Mouse (Mus musculus) lung, postnatal 0 days (tissue): ENCODE measurements at regions not wholly inside any gene's neighbourhood (a gene's known extent, or its start where the extent isn't known, plus 50 kb on each side); places are given as distances from the start of the nearest gene placed in this dataset.

Experiments used
- ATAC-seq: fragments of 200-750 bp; cut with Nextera tagmentation; 2 replicates; pipeline ENCODE4 v1.8.0; 2017; ENCODE audit warnings: moderate library complexity
- DNase-seq: peaks from one replicate; pipeline ENCODE4 v3.0.0-alpha.2; 2016; ENCODE audit warnings: low spot score
- H3K27ac ChIP-seq: fragments of 300-500 bp; sonication (generic); 2 replicates; pipeline ENCODE4 v1.5.1; 2014; ENCODE audit warnings: antibody characterized with exemption, mild to moderate bottlenecking, low read length, mixed read lengths
- H3K27me3 ChIP-seq: fragments of 300-500 bp; sonication (generic); replicated peaks from 2 replicates; pipeline ENCODE4 v1.6.1; 2014; ENCODE audit warnings: low read length, mixed read lengths; ENCODE audit not compliant: insufficient read depth
- H3K36me3 ChIP-seq: fragments of 300-500 bp; sonication (generic); 2 replicates; pipeline ENCODE4 v1.6.1; 2014; ENCODE audit warnings: low read length, mixed read lengths; ENCODE audit not compliant: insufficient read depth
- H3K4me1 ChIP-seq: fragments of 300-500 bp; sonication (generic); 2 replicates; pipeline ENCODE4 v1.6.1; 2014; ENCODE audit warnings: antibody characterized with exemption, low read depth, low read length, mixed read lengths; ENCODE audit not compliant: insufficient read depth
- H3K4me2 ChIP-seq: fragments of 300-500 bp; sonication (generic); replicated peaks from 2 replicates; pipeline ENCODE4 v1.6.1; 2014; ENCODE audit warnings: low read depth, mild to moderate bottlenecking, low read length, moderate library complexity, mixed read lengths
- H3K4me3 ChIP-seq: fragments of 300-500 bp; sonication (generic); 2 replicates; pipeline ENCODE4 v1.5.1; 2014; ENCODE audit warnings: low read depth, low read length
- H3K9ac ChIP-seq: fragments of 300-500 bp; sonication (generic); replicated peaks from 2 replicates; pipeline ENCODE4 v1.6.1; 2014; ENCODE audit warnings: low read depth, mild to moderate bottlenecking
- H3K9me3 ChIP-seq: fragments of 300-500 bp; sonication (generic); 2 replicates; pipeline ENCODE4 v1.6.1; 2016; ENCODE audit warnings: low read length, mixed read lengths
- CTCF ChIP-seq: IDR thresholded peaks from 2 replicates; pipeline ENCODE4 v1.5.1; 2016; ENCODE audit warnings: antibody characterized with exemption, mild to moderate bottlenecking
- EP300 ChIP-seq: IDR thresholded peaks from 2 replicates; pipeline ENCODE4 v1.6.1; 2016; ENCODE audit warnings: antibody characterized with exemption, mild to moderate bottlenecking, control low read depth
- WGBS: fragments of 180-500 bp; shearing (Covaris S2); extraction: QIAGEN DNeasy Blood & Tissue Kit; methylation state at CpG from one replicate; pipeline ENCODE4 v1.1.7; 2014; 5-methylcytosine and 5-hydroxymethylcytosine counted together

GRCm38 (mm10) chr5:12938162-12938852 lies 186.9 kb upstream of the Sema3a start:
- WGBS: 69% methylated on average over 2 of the region's 2 CpGs
- TF ChIP-seq EP300: no peak
- TF ChIP-seq CTCF: no peak
- DNase-seq (peak; percentile 24), ATAC-seq (peak; percentile 30; the same call in 1 of the 2 replicates)
- Histone ChIP-seq H3K4me2 (no peak overlapping the region), H3K9ac (no peak overlapping the region), H3K4me3 (no peak overlapping the region), H3K9me3 (no peaks in the 10 kb centered on the region), H3K4me1 (no peaks in the 10 kb centered on the region), H3K36me3 (no peaks in the 10 kb centered on the region), H3K27me3 (no peaks in the 10 kb centered on the region), H3K27ac (no peak overlapping the region)

GRCm38 (mm10) chr5:12944554-12944953 lies 180.7 kb upstream of the Sema3a start:
- Histone ChIP-seq H3K9ac (no peak overlapping the region), H3K27me3 (no peaks in the 10 kb centered on the region), H3K36me3 (no peaks in the 10 kb centered on the region), H3K4me1 (no peaks in the 10 kb centered on the region), H3K4me3 (no peak overlapping the region), H3K27ac (no peak overlapping the region), H3K9me3 (no peaks in the 10 kb centered on the region), H3K4me2 (no peak overlapping the region)
- TF ChIP-seq CTCF: no peak
- peak; percentile 59 for TF ChIP-seq EP300
- WGBS: 65% methylated on average over 5 of the region's 5 CpGs
- ATAC-seq (0 out of 2 replicates have a peak, but pooled peaks have one; percentile 40), DNase-seq (no peak)

- peak; percentile 59 for DNase-seq
- Histone ChIP-seq H3K9ac (no peak overlapping the region), H3K27ac (no peak overlapping the region), H3K4me1 (no peaks in the 10 kb centered on the region), H3K27me3 (no peaks in the 10 kb centered on the region), H3K9me3 (no peaks in the 10 kb centered on the region), H3K36me3 (no peaks in the 10 kb centered on the region), H3K4me3 (no peak overlapping the region), H3K4me2 (no peak overlapping the region)
- ATAC-seq: peak; percentile 37
- TF ChIP-seq CTCF (no peak), EP300 (no peak)
- 47% methylated on average over 2 of the region's 2 CpGs for WGBS
Measured at GRCm38 (mm10) chr5:12948472-12948871, 176.7 kb upstream of the Sema3a start.

- Histone ChIP-seq H3K9ac (no peak overlapping the region), H3K9me3 (no peaks in the 10 kb centered on the region), H3K27me3 (no peaks in the 10 kb centered on the region), H3K4me2 (no peak overlapping the region), H3K27ac (no peak overlapping the region), H3K4me1 (no peaks in the 10 kb centered on the region), H3K36me3 (no peaks in the 10 kb centered on the region), H3K4me3 (no peak overlapping the region)
- DNase-seq (no peak), ATAC-seq (no peak)
- 48% methylated on average over 5 of the region's 5 CpGs for WGBS
- TF ChIP-seq EP300 (no peak), CTCF (no peak)
Measured at GRCm38 (mm10) chr5:12970987-12971386, 154.2 kb upstream of the Sema3a start.

GRCm38 (mm10) chr5:12973701-12974100 lies 151.5 kb upstream of the Sema3a start:
- no peak overlapping the region for H3K4me2 ChIP-seq
- H3K4me3 ChIP-seq: no peak overlapping the region
- DNase-seq: peak; percentile 17
- H3K9ac ChIP-seq: no peak overlapping the region
- no peaks in the 10 kb centered on the region for H3K4me1 ChIP-seq
- H3K36me3 ChIP-seq: no peaks in the 10 kb centered on the region
- H3K27ac ChIP-seq: no peak overlapping the region
- 25% methylated on average over 3 of the region's 3 CpGs for WGBS
- H3K27me3 ChIP-seq: no peaks in the 10 kb centered on the region
- H3K9me3 ChIP-seq: no peaks in the 10 kb centered on the region
- peak; percentile 17; the same call in 1 of the 2 replicates for ATAC-seq
- TF ChIP-seq EP300 (no peak), CTCF (no peak)

GRCm38 (mm10) chr5:12976015-12976742 lies 149.0 kb upstream of the Sema3a start:
- Histone ChIP-seq H3K4me1 (no peaks in the 10 kb centered on the region), H3K27me3 (no peaks in the 10 kb centered on the region), H3K4me2 (no peak overlapping the region), H3K9me3 (no peaks in the 10 kb centered on the region), H3K4me3 (no peak overlapping the region), H3K36me3 (no peaks in the 10 kb centered on the region), H3K9ac (no peak overlapping the region), H3K27ac (no peak overlapping the region)
- ATAC-seq (no peak), DNase-seq (no peak)
- 81% methylated on average over 8 of the region's 8 CpGs for WGBS
- TF ChIP-seq CTCF (no peak), EP300 (no peak)
